Mouse (Mus musculus) T-helper 17 cell (primary cell): ENCODE data around the gene Chrm1.
"Not testable (repeated sequence)": the region's sequence is repeated elsewhere in the genome, so short reads cannot be mapped to it uniquely, and the experiment has no call there.

Source experiments
- in situ Hi-C, 2 experiments: fragments of 300-600 bp; cut with MboI, MseI; formaldehyde crosslinking; loops; 1 replicate in 1 of 2; 2 replicates in 1 of 2; pipeline ENCODE4 v1.15.1; 2025; ENCODE audit warnings: high pct_unique_total_duplicates in 2 of 2

Chrm1 gene

DNA sequence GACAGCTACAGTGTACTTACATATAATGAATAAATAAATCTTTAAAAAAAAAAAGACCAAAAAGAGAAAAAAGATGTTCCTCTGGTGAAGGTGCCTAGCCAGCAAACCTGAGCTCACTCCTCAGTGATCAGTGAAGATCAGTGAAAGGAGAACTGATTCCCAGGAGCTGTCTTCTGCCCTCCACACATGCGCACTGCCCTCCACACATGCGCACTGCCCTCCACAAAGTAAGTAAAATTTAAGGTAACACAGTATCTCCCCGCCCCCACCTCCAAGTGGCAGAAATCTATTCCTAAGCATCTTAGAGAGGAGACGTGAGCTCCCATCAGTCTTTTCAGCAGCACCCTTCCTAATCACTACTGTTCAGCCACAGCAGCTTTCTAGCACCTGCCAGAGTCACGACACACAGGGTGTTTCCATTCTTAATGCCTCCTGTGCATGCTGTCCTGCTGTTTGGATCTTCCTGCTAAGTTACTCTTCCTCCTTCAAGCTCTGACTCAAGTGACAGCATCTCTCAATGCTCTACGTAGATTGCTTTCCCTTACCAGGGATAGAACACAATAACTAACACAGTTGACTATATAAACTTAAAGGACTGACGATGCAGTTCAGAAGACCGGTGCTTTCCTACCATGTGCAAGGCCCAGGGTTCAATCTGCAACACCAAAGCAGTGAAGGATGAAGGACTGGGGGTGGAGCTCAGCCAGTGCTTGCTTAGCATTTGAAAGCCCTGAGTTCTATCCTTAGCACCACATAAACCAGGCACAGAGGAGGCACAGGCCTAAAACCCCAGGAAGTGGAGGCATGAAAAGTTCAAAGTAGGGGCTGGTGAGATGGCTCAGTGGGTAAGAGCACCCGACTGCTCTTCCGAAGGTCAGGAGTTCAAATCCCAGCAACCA is 52.5 kb downstream of the Chrm1 start:
- in situ Hi-C loops, result loop anchor here (10.0 to 25.0 kb wide), 3 partner anchors 1229 to 1269 kb away; partner anchors contain the start of genes Rtn3 (in 2 of the 2), Atl3 (in 1 of the 2) and Fth1 (in 1 of the 2)

DNA sequence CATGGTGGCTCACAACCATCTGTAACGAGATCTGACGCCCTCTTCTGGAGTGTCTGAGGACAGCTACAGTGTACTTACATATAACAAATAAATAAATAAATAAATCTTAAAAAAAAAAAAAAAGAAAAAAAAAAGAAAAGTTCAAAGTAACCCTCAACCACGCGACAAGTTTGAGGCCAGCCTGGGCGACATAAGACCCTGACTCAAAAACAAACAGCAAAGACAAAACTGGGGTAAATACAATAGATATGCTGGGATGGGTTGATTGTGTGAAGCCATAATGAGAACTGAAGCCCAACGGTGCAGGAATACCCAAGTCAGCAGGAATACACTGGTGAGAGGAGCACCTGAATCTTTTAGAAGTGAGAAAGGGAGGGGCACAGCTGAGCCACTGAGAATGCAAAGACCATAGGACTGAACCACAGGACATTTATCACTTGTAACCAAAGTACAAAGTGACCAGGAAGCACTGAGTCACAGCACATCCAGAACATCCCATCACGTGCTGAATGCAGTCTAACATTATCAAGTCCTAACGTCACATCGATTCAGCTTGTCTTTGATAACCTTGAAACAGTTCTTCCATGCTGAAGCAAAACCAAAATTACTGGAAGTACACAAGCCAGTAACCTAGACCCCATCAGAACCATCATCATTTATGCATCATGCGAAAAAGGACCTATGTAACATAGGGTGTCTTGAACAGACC is 53.3 kb downstream of the Chrm1 start:
- in situ Hi-C loops, result loop anchor here (10.0 to 25.0 kb wide), 3 partner anchors 1230 to 1268 kb away; partner anchors contain the start of genes Rtn3 (in 2 of the 2), Atl3 (in 1 of the 2) and Fth1 (in 1 of the 2)

DNA sequence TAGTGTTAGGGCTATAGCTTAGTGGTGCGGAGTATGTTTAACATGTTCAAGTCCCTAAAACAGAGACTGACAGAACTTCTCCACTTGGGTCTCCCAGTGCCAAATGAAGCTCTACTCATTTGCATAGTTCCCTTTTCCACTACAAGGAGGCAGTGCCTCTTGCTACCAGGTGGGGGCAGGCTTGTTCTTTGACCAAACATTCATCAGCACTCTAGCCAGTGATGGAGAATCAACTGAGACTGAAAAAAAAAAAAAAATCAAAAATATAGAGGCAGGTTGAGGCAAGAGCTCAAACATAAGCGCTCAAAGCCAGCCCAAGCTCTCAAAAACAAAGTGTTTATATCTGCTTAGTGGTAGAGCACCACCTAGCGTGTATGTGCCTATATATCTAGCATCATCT is 54.8 kb downstream of the Chrm1 start:
- in situ Hi-C loops, result loop anchor here (10.0 to 25.0 kb wide), 3 partner anchors 1231 to 1266 kb away; partner anchors contain the start of genes Rtn3 (in 2 of the 2), Atl3 (in 1 of the 2) and Fth1 (in 1 of the 2)

DNA sequence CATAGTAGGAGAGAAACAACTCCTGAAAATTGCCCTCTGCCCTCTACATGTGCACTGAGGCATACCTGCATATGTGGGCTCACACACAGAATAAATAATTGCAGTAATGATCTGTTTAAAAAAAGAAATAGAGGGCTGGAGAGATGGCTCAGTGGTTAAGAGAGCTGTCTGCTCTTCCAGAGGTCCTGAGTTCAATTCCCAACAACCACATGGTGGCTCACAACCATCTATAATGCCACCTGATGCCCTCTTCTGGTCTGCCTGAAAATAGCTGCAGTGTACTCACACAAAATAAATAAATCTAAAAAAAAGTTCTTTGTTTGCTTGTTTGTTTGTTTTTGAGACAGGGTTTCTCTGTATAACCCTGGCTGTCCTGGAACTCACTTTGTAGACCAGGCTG is 55.4 kb downstream of the Chrm1 start:
- in situ Hi-C loops, result loop anchor here (10.0 to 25.0 kb wide), 3 partner anchors 1232 to 1266 kb away; partner anchors contain the start of genes Rtn3 (in 2 of the 2), Atl3 (in 1 of the 2) and Fth1 (in 1 of the 2)

DNA sequence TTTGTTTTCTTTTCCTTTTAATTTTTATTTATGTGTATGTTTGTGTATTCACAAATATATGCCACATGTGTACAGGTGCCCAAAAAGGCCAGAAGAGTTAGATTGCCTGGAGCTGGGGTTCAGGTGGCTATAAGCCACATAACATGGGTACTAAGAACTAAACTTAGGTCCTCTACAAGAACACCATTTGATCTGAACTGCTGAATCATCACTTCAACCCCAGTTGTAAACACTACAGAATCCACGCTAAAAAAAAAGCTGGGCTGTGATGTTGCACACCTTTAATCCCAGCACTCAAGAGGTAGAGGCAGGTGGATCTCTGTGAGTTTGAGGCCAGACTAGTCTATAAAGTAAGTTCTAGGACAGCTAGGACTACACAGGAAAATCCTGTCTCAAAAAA is 57.8 kb downstream of the Chrm1 start:
- in situ Hi-C loops, result loop anchor here in 1 of 2 experiments (25.0 kb wide), 1 partner anchor 1234 kb away; the partner anchor contains the start of genes Atl3 and Rtn3

DNA sequence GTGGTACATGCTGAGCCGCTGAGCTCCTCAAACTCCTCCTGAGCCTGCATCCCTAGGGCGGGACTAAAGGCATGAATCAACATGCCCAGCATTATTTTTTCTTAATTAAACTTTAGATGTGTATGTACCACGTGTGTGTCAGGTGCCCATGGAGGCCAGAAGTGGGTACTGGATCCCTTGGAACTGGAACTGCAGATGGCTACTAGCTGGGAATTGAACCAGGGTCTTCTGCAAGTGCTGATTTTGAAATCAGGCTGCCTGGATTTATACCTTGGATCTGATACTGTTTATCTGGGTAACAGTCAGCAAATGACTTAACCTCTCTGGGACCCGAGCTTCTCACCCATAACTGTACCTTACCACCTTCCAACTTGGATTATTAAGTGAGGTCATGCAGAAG is 58.4 kb downstream of the Chrm1 start:
- in situ Hi-C loops, result loop anchor here in 1 of 2 experiments (25.0 kb wide), 1 partner anchor 1235 kb away; the partner anchor contains the start of genes Atl3 and Rtn3

DNA sequence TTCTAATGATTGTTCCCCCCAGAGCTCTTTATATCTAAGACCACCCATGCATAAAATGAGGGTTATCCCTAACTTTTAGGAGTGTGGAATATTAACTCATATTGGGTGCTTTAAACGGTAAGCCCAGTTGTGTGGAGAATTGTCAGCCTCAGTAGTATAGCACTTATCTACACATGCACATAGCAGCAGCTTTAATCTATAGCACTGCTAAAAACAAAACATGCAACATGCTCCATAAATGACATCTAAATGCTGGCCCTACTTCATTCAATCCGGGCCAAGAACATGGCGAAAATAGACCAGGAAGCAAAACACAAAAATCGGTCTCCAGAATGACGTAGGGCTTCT is 58.9 kb downstream of the Chrm1 start:
- in situ Hi-C loops, result loop anchor here in 1 of 2 experiments (25.0 kb wide), 1 partner anchor 1235 kb away; the partner anchor contains the start of genes Atl3 and Rtn3

- in situ Hi-C loops, result loop anchor here in 1 of 2 experiments (25.0 kb wide), 1 partner anchor 1236 kb away; the partner anchor contains the start of genes Atl3 and Rtn3
Measured at GRCm38 (mm10) chr19:8722907-8723573, 59.5 kb downstream of the Chrm1 start, which contains the start of gene Slc3a2. Gene Slc3a2 (minus strand): TSS chr19:8723369.

DNA sequence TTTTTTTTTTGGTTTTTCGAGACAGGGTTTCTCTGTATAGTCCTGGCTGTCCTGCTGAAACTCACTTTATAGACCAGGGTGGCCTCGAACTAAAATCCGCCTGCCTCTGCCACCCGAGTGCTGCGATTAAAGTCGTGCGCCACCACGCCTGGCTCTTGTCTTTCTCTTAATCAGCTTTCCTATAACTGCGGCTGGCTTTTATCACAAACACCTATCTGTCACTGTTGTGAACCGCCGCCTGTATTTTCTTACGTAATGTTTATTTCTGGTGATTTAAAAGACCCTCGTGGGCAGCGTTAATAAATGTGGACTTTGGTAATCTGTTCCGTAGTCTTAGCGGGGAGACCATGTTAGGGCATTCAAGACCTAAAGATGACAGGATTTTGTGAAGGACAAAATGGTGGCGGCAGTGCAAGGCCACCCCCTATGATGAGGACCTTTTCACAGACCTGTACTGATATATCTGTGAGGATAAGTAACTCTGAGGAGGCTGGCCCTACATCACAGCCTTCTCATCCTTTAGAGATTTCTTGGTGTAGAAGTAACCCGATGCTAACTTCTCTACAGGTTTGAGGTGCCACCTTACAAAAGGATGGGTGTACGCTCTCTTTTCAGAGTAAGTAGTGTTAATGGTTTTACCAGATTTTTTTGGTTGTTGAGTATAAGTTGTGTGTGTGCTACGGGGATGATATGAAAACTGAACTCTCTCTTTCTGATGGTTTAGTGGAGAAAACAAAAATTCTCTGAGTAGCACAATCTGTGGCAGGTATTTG is 60.2 kb downstream of the Chrm1 start:
- in situ Hi-C loops, result loop anchor here in 1 of 2 experiments (25.0 kb wide), 1 partner anchor 1236 kb away; the partner anchor contains the start of genes Atl3 and Rtn3

DNA sequence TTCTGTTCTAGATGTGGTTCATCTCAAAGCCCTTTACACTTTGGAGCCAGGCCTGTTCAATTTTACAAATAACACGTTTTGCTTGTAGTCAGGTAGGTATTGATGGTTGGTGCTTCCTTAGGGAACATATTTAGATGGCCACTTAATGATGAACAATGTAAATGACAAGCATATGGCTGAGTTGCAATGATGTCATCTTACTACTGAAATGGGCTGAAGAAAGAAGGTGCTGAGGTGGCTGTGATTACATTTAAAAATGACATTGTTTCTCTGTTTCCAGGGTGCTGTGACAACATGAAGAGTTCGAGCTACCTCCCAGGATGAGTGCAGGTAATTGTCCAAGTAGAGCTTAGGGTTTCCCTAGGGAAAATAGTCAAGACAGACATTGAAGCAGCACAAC is 60.8 kb downstream of the Chrm1 start:
- in situ Hi-C loops, result loop anchor here in 1 of 2 experiments (25.0 kb wide), 1 partner anchor 1237 kb away; the partner anchor contains the start of genes Atl3 and Rtn3

- in situ Hi-C loops, result no loop called here
Measured at GRCm38 (mm10) chr19:8725081-8725613, 61.6 kb downstream of the Chrm1 start.

DNA sequence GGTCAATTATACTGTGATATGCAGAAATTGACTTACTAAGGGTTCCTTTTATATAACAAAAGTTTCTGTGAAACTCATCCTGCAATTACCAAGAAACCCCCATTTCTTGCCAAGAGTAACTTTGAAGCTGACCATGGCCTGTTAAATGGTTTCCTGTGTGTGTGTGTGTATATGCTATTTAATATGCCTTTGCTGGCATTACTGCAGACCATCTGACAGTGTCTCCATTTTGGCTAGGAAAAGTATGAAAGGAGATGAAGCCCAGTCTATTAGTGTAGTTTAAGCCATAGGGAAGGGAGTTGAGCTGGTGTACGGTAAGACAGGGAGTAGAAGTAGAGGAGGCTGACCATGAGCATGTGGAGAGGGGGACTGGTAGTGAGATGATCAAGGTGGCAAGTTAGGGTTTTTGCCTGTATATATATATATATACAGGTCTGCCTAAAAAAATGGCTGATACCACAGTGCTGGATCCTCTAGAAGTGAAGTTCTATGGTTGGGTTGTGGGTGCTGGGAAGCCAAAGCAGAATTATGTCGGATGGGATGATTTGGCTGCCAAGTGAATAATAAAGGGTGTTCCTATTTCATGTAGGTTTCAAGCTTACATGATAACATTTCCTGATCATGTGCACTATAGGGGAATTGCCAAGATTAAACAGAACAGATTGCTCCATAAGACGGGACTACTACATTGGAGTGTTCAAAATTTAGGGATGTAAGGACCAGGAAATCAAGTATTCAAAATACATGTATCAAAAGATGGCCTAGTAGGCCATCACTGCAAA is 63.2 kb downstream of the Chrm1 start:
- in situ Hi-C loops, result no loop called here

DNA sequence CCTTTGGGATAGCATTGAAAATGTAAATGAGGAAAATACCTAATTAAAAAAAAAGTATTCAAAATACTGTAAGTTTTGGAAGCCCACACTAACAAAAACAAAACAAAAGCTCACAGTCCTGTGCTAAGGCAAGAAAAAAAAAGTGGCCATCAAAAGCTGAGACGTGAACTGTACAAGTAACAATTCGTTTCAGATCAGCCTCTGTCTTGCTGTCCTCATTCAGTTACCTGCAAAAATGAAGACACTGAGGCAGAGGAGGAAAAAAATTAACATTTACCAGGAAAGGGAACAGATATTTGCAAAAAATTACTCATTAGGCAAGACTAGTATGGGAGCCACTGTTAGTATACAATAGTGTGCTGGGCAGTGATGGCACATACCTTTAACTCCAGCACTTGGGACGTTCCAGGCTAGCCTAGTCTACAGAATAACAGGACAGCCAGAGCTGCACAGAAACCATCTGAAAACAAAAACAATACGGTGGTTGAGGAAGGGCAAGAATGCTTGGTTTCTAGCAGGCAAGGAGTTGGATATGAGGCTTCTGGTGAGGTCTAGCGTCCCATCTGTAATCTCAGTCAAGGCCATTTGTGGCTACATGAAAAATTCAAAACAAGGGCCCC is 64.0 kb downstream of the Chrm1 start:
- in situ Hi-C loops, result no loop called here

GRCm38 (mm10) chr19:8728335-8729099 is 64.9 kb downstream of the Chrm1 start:
- in situ Hi-C loops, result not testable (repeated sequence)
